ENCODE assay signal across 14 mouse cellular contexts in genomic region chr15:4028411-4028700, GRCm38 (mm10). TPM values are rescaled to one million over a fixed set of nuclear protein-coding genes. Genes with fewer than 3 reads are reported as not detected.
A peak's percentile ranks its signal among the peaks of the same experiment; 100 is the strongest.
DNase-seq lines count a peak whose midpoint lies in the region; ATAC-seq and TF ChIP-seq lines count a peak whose summit lies in the region.
"Had no signal": no experiment of that assay in that cellular context is flagged by ENCODE, and none has a peak within 500 bp of the region (broad histone marks: within the 10 kb centered on the region; RNA-seq: fewer than 3 reads in every experiment).

No protein-coding gene starts in this region.

- no peak overlapping the region; the same call in 1 of the 2 replicates for H3K27ac ChIP-seq in left cerebral cortex, adult 2 months
- peak overlapping the region; percentile 99 for H3K27ac ChIP-seq in heart, postnatal 0 days (ENCODE audit: low read depth)
- H3K27ac ChIP-seq in midbrain, embryonic 15.5 days: no peak overlapping the region

- intact Hi-C loops in left cerebral cortex, adult 2 months (cut with DNase I): loop anchor here (5.0 to 10.0 kb wide), 3 partner anchors 51 to 734 kb away; partner anchors contain the start of gene Fbxo4

- H3K4me2 ChIP-seq in heart, postnatal 0 days (ENCODE audit: low read depth, low read length): peak overlapping the region; percentile 80
- peak overlapping the region; percentile 54 for H3K4me2 ChIP-seq in midbrain, embryonic 15.5 days

- DNase-seq in heart, adult 11 months: peak; percentile 85
- DNase-seq in heart, postnatal 4 days: no peak
- no peak for DNase-seq in left cerebral cortex, adult 2 months (ENCODE audit: extremely low spot score in 1 of 2, low spot score in 2 of 2)
- DNase-seq in left cerebral cortex, adult 8-10 months (ENCODE audit: low spot score in 2 of 2): no peak
- DNase-seq in heart, postnatal 0 days (ENCODE audit: low spot score): no peak
- DNase-seq in frontal cortex, postnatal 10 days (ENCODE audit: low spot score in 2 of 2): no peak
- no peak for DNase-seq in adrenal gland, adult (ENCODE audit: inconsistent age in 2 of 2, low spot score in 1 of 2)
- DNase-seq: adrenal gland, postnatal 36 days; cerebellum, adult 8-10 months; gastrocnemius, postnatal 10 days; liver, postnatal 0 days; right cerebral cortex, postnatal 25 days had no signal

- no peaks in the 10 kb centered on the region for H3K9me3 ChIP-seq in heart, postnatal 0 days (replicated peaks; ENCODE audit: control insufficient read depth, low read length)
- H3K9me3 ChIP-seq in midbrain, embryonic 15.5 days: no peaks in the 10 kb centered on the region

- H3K27me3 ChIP-seq in heart, postnatal 0 days (ENCODE audit: control insufficient read depth, insufficient read depth, low read length): no peaks in the 10 kb centered on the region
- H3K27me3 ChIP-seq in midbrain, embryonic 15.5 days (replicated peaks): no peaks in the 10 kb centered on the region
- H3K27me3 ChIP-seq: Patski had no signal

- TF ChIP-seq CTCF in left cerebral cortex, adult 2 months (IDR thresholded peaks at IDR 0.05): no peak
- TF ChIP-seq CTCF in heart, postnatal 0 days (IDR thresholded peaks at IDR 0.05; ENCODE audit: low read depth): no peak

- H3K36me3 ChIP-seq in heart, postnatal 0 days (replicated peaks; ENCODE audit: control insufficient read depth, insufficient read depth, low read length): no peaks in the 10 kb centered on the region
- H3K36me3 ChIP-seq in midbrain, embryonic 15.5 days (replicated peaks): no peaks in the 10 kb centered on the region

- TF ChIP-seq EP300 in heart, postnatal 0 days (IDR thresholded peaks at IDR 0.05; ENCODE audit: low read depth): no peak

- ATAC-seq in heart, postnatal 0 days (ENCODE audit: insufficient read depth, low read depth): no peak
- ATAC-seq in midbrain, embryonic 15.5 days (replicated peaks): no peak
- ATAC-seq: liver, postnatal 0 days had no signal

- peaks cover 42% of the 10 kb centered on the region for H3K4me1 ChIP-seq in heart, postnatal 0 days (ENCODE audit: control insufficient read depth, insufficient read depth)
- peaks cover 23% of the 10 kb centered on the region for H3K4me1 ChIP-seq in midbrain, embryonic 15.5 days

- H3K4me3 ChIP-seq in left cerebral cortex, adult 2 months: peak overlapping the region; percentile 75
- H3K4me3 ChIP-seq in heart, postnatal 0 days (ENCODE audit: low read depth, low read length): no peak overlapping the region
- H3K4me3 ChIP-seq in midbrain, embryonic 15.5 days: no peak overlapping the region

- 74% methylated on average over 6 of the region's 6 CpGs for WGBS in heart, postnatal 0 days
- WGBS in midbrain, embryonic 15.5 days: 77% methylated on average over 6 of the region's 6 CpGs

- H3K9ac ChIP-seq in heart, postnatal 0 days (replicated peaks; ENCODE audit: low read depth, low read length): peak overlapping the region; percentile 26; the same call in 1 of the 2 replicates
- H3K9ac ChIP-seq in midbrain, embryonic 15.5 days: no peak overlapping the region
- H3K9ac ChIP-seq: liver, postnatal 0 days had no signal

RNA-seq across cellular contexts. Expression of gene Oxct1, which starts 2.2 kb away (rescaled TPM):
- total RNA-seq in heart, postnatal 4 days (2021): 100 to 1,000 TPM; 230 to 249 TPM
- 100 to 1,000 TPM; 279 to 316 TPM for total RNA-seq in left cerebral cortex, adult 2 months (2021)
- 100 to 1,000 TPM; 282 to 322 (median 293) TPM for total RNA-seq in left cerebral cortex, adult 8-10 months (2022)
- total RNA-seq in heart, postnatal 0 days (2014; rRNA removed; ENCODE audit: low replicate concordance): 262 and 335 TPM in 2 replicates
- polyA plus RNA-seq in heart, postnatal 0 days (2015; fragmentation: Nextera tagmentation; extraction: Ambion mirVana): 301 and 332 TPM in 2 replicates
- 285 and 301 TPM in 2 replicates for polyA plus RNA-seq in midbrain, embryonic 15.5 days (2015; fragmentation: Nextera tagmentation; extraction: Ambion mirVana)

RNA-seq across cellular contexts. Expression of gene AW549877, which starts 32.8 kb away (rescaled TPM):
- 10 to 100 TPM; 20.9 to 21.5 TPM for total RNA-seq in heart, postnatal 4 days (2021)
- 10 to 100 TPM; 46.6 to 47.1 TPM for total RNA-seq in left cerebral cortex, adult 2 months (2021)
- total RNA-seq in left cerebral cortex, adult 8-10 months (2022): 10 to 100 TPM; 46.7 to 55.6 (median 48.4) TPM
- 16.3 and 16.4 TPM in 2 replicates for total RNA-seq in heart, postnatal 0 days (2014; rRNA removed; ENCODE audit: low replicate concordance)
- 11.7 and 12.5 TPM in 2 replicates for polyA plus RNA-seq in heart, postnatal 0 days (2015; fragmentation: Nextera tagmentation; extraction: Ambion mirVana)
- polyA plus RNA-seq in midbrain, embryonic 15.5 days (2015; fragmentation: Nextera tagmentation; extraction: Ambion mirVana): 39.3 and 41.2 TPM in 2 replicates

RNA-seq across cellular contexts. Expression of gene Fbxo4, which starts 49.0 kb away (rescaled TPM):
- 10 to 100 TPM; 11.2 to 12.2 TPM for total RNA-seq in heart, postnatal 4 days (2021)
- 1 to 10 TPM; 7.8 to 8.1 TPM for total RNA-seq in left cerebral cortex, adult 2 months (2021)
- 10 to 100 TPM in 1 of 4 experiments, 1 to 10 TPM in 3; 7.3 to 10.2 (median 7.7) TPM for total RNA-seq in left cerebral cortex, adult 8-10 months (2022)
- total RNA-seq in heart, postnatal 0 days (2014; rRNA removed; ENCODE audit: low replicate concordance): 8.6 and 16.6 TPM in 2 replicates
- polyA plus RNA-seq in heart, postnatal 0 days (2015; fragmentation: Nextera tagmentation; extraction: Ambion mirVana): 15.4 and 16.5 TPM in 2 replicates
- polyA plus RNA-seq in midbrain, embryonic 15.5 days (2015; fragmentation: Nextera tagmentation; extraction: Ambion mirVana): 7.9 and 9.4 TPM in 2 replicates
